Mouse (Mus musculus) lung, embryonic 15.5 days (tissue): ENCODE data around the gene Nprl2. TPM values are rescaled to one million over a fixed set of nuclear protein-coding genes. Genes with fewer than 3 reads are reported as not detected.
A peak's percentile ranks its signal among the peaks of the same experiment; 100 is the strongest.

Experiments used
- ATAC-seq: fragments of 200-750 bp; cut with Nextera tagmentation; 2 replicates; pipeline ENCODE4 v1.8.0; 2017; ENCODE audit warnings: moderate number of reproducible peaks, borderline replicate concordance; ENCODE audit not compliant: low FRiP score, low TSS enrichment; ENCODE audit errors: extremely low read depth
- H3K27ac ChIP-seq: fragments of 300-500 bp; sonication (generic); 2 replicates; pipeline ENCODE4 v1.5.1; 2015; ENCODE audit warnings: moderate library complexity, mild to moderate bottlenecking, inconsistent platforms
- H3K27me3 ChIP-seq: fragments of 300-500 bp; sonication (generic); 2 replicates; pipeline ENCODE4 v1.6.1; 2015; ENCODE audit warnings: inconsistent platforms
- H3K36me3 ChIP-seq: fragments of 300-500 bp; sonication (generic); 2 replicates; pipeline ENCODE4 v1.6.1; 2015; ENCODE audit warnings: inconsistent platforms
- H3K4me1 ChIP-seq: fragments of 300-500 bp; sonication (generic); 2 replicates; pipeline ENCODE4 v1.6.1; 2015; ENCODE audit warnings: inconsistent platforms
- H3K4me2 ChIP-seq: fragments of 300-500 bp; sonication (generic); 2 replicates; pipeline ENCODE4 v1.6.1; 2015; ENCODE audit warnings: inconsistent platforms, mild to moderate bottlenecking, moderate library complexity
- H3K4me3 ChIP-seq: fragments of 300-500 bp; sonication (generic); 2 replicates; pipeline ENCODE4 v1.5.1; 2015; ENCODE audit warnings: mild to moderate bottlenecking, inconsistent platforms
- H3K9ac ChIP-seq: fragments of 300-500 bp; sonication (generic); 2 replicates; pipeline ENCODE4 v1.6.1; 2015; ENCODE audit warnings: inconsistent platforms
- H3K9me3 ChIP-seq: fragments of 300-500 bp; sonication (generic); 2 replicates; pipeline ENCODE4 v1.6.1; 2016; ENCODE audit warnings: inconsistent platforms
- WGBS: fragments of 180-500 bp; shearing (Covaris S2); methylation state at CpG from one replicate; pipeline ENCODE4 v1.1.7; 2015; 5-methylcytosine and 5-hydroxymethylcytosine counted together
- polyA plus RNA-seq: library from polyadenylated mRNA; unstranded; fragments of >200 nt; fragmentation: Nextera tagmentation; extraction: Ambion mirVana; gene quantifications from 2 replicates; pipeline ENCODE4 v1.2.1, GENCODE M21; 2015

The Nprl2 gene
- polyA plus RNA-seq, 1 experiment from 2014 or later: 42.2 TPM

GRCm38 (mm10) chr9:107539940-107540339 is 2.1 kb upstream of the Nprl2 start:
- ATAC-seq: no peak
- WGBS: 91% methylated on average over 8 of the region's 8 CpGs
- no peaks in the 10 kb centered on the region for H3K27me3 ChIP-seq
- no peak overlapping the region for H3K4me2 ChIP-seq
- H3K4me1 ChIP-seq: peaks cover 42% of the 10 kb centered on the region
- no peaks in the 10 kb centered on the region for H3K9me3 ChIP-seq
- H3K27ac ChIP-seq: no peak overlapping the region
- no peak overlapping the region for H3K4me3 ChIP-seq
- H3K36me3 ChIP-seq: peaks cover 34% of the 10 kb centered on the region
- no peak overlapping the region for H3K9ac ChIP-seq

GRCm38 (mm10) chr9:107540420-107540819 is 1.6 kb upstream of the Nprl2 start:
- Histone ChIP-seq H3K4me3 (0 out of 2 replicates have a peak overlapping the region, but pooled peaks have one; percentile 83), H3K4me2 (peak overlapping the region; percentile 84; the same call in 1 of the 2 replicates)

GRCm38 (mm10) chr9:107541005-107541404 is 1.0 kb upstream of the Nprl2 start:
- Histone ChIP-seq H3K4me3 (peak overlapping the region; percentile 83), H3K4me2 (peak overlapping the region; percentile 84), H3K9ac (0 out of 2 replicates have a peak overlapping the region, but pooled peaks have one; percentile 52), H3K4me1 (peaks cover 31% of the 10 kb centered on the region), H3K9me3 (no peaks in the 10 kb centered on the region), H3K36me3 (peaks cover 37% of the 10 kb centered on the region), H3K27ac (no peak overlapping the region), H3K27me3 (no peaks in the 10 kb centered on the region)
- no peak for ATAC-seq
- 21% methylated on average over 10 of the region's 10 CpGs for WGBS

More at GRCm38 (mm10) chr9:107540420-107540819, 1.6 kb upstream of the Nprl2 start:
- Histone ChIP-seq H3K36me3 (peaks cover 37% of the 10 kb centered on the region), H3K4me1 (peaks cover 37% of the 10 kb centered on the region), H3K27ac (no peak overlapping the region), H3K9me3 (no peaks in the 10 kb centered on the region), H3K9ac (no peak overlapping the region), H3K27me3 (no peaks in the 10 kb centered on the region)
- WGBS: 61% methylated on average over 4 of the region's 4 CpGs
- no peak for ATAC-seq

GRCm38 (mm10) chr9:107542352-107542686 is 293 bp downstream of the Nprl2 start:
- WGBS: 1% methylated on average over 11 of the region's 11 CpGs
- Histone ChIP-seq H3K4me1 (peaks cover 29% of the 10 kb centered on the region), H3K4me2 (peak overlapping the region; percentile 84), H3K27me3 (no peaks in the 10 kb centered on the region), H3K9ac (peak overlapping the region; percentile 61), H3K9me3 (no peaks in the 10 kb centered on the region), H3K27ac (no peak overlapping the region; the same call in 1 of the 2 replicates), H3K36me3 (peaks cover 35% of the 10 kb centered on the region), H3K4me3 (peak overlapping the region; percentile 83)
- ATAC-seq: peak; percentile 2; the same call in 1 of the 2 replicates

GRCm38 (mm10) chr9:107542721-107543120 is 695 bp downstream of the Nprl2 start:
- no peak for ATAC-seq
- peak overlapping the region; percentile 83 for H3K4me3 ChIP-seq
- peak overlapping the region; percentile 61 for H3K9ac ChIP-seq
- no peak overlapping the region for H3K27ac ChIP-seq
- H3K36me3 ChIP-seq: peaks cover 32% of the 10 kb centered on the region
- WGBS: 24% methylated on average over 8 of the region's 8 CpGs
- H3K27me3 ChIP-seq: no peaks in the 10 kb centered on the region
- H3K9me3 ChIP-seq: no peaks in the 10 kb centered on the region
- peaks cover 33% of the 10 kb centered on the region for H3K4me1 ChIP-seq
- peak overlapping the region; percentile 84 for H3K4me2 ChIP-seq

GRCm38 (mm10) chr9:107543299-107543698 is 1.3 kb downstream of the Nprl2 start:
- 83% methylated on average over 11 of the region's 11 CpGs for WGBS
- Histone ChIP-seq H3K4me1 (peaks cover 34% of the 10 kb centered on the region), H3K36me3 (peaks cover 26% of the 10 kb centered on the region), H3K9ac (no peak overlapping the region), H3K27me3 (no peaks in the 10 kb centered on the region), H3K9me3 (no peaks in the 10 kb centered on the region), H3K27ac (no peak overlapping the region), H3K4me3 (no peak overlapping the region), H3K4me2 (no peak overlapping the region)
- no peak for ATAC-seq

GRCm38 (mm10) chr9:107544196-107544700 is 2.2 kb downstream of the Nprl2 start:
- Histone ChIP-seq H3K27me3 (no peaks in the 10 kb centered on the region), H3K4me2 (no peak overlapping the region), H3K4me1 (peaks cover 34% of the 10 kb centered on the region), H3K27ac (no peak overlapping the region), H3K9me3 (no peaks in the 10 kb centered on the region), H3K9ac (no peak overlapping the region), H3K36me3 (peaks cover 16% of the 10 kb centered on the region), H3K4me3 (no peak overlapping the region)
- ATAC-seq: no peak
- WGBS: 93% methylated on average over 17 of the region's 17 CpGs

GRCm38 (mm10) chr9:107544729-107545128 is 2.7 kb downstream of the Nprl2 start:
- no peak overlapping the region for H3K4me2 ChIP-seq
- no peaks in the 10 kb centered on the region for H3K27me3 ChIP-seq
- no peak for ATAC-seq
- H3K9ac ChIP-seq: no peak overlapping the region
- H3K4me1 ChIP-seq: peaks cover 34% of the 10 kb centered on the region
- H3K27ac ChIP-seq: no peak overlapping the region
- no peak overlapping the region for H3K4me3 ChIP-seq
- 90% methylated on average over 12 of the region's 12 CpGs for WGBS
- no peaks in the 10 kb centered on the region for H3K9me3 ChIP-seq
- peaks cover 12% of the 10 kb centered on the region; the same call in 1 of the 2 replicates for H3K36me3 ChIP-seq

- Histone ChIP-seq H3K9ac (no peak overlapping the region), H3K4me2 (no peak overlapping the region), H3K4me3 (no peak overlapping the region), H3K9me3 (no peaks in the 10 kb centered on the region), H3K36me3 (peaks cover 9% of the 10 kb centered on the region; the same call in 1 of the 2 replicates), H3K27me3 (no peaks in the 10 kb centered on the region), H3K27ac (no peak overlapping the region), H3K4me1 (peaks cover 37% of the 10 kb centered on the region)
- no peak for ATAC-seq
- WGBS: 85% methylated on average over 10 of the region's 10 CpGs
Observed at GRCm38 (mm10) chr9:107545199-107545598, 3.2 kb downstream of the Nprl2 start.

- no peak overlapping the region for H3K4me2 ChIP-seq
- no peak overlapping the region for H3K4me3 ChIP-seq
- no peaks in the 10 kb centered on the region for H3K27me3 ChIP-seq
- H3K9me3 ChIP-seq: no peaks in the 10 kb centered on the region
- H3K9ac ChIP-seq: no peak overlapping the region
- H3K36me3 ChIP-seq: peaks cover 9% of the 10 kb centered on the region; the same call in 1 of the 2 replicates
- WGBS: 12% methylated on average over 3 of the region's 3 CpGs
- no peak overlapping the region for H3K27ac ChIP-seq
- ATAC-seq: no peak
- H3K4me1 ChIP-seq: peaks cover 41% of the 10 kb centered on the region
Observed at GRCm38 (mm10) chr9:107545602-107546001, 3.6 kb downstream of the Nprl2 start.

- 1% methylated on average over 20 of the region's 20 CpGs for WGBS
- peaks cover 44% of the 10 kb centered on the region for H3K4me1 ChIP-seq
- no peak within 1 kb of the TSS for H3K9ac ChIP-seq
- no peak within 1 kb of the TSS; the same call in 1 of the 2 replicates for H3K27ac ChIP-seq
- peak within 1 kb of the TSS; percentile 19 for H3K4me3 ChIP-seq
- ATAC-seq: peak; percentile 41; the same call in 1 of the 2 replicates
- no peaks in the 10 kb centered on the region for H3K27me3 ChIP-seq
- H3K9me3 ChIP-seq: no peaks in the 10 kb centered on the region
- H3K4me2 ChIP-seq: peak within 1 kb of the TSS; percentile 44
- H3K36me3 ChIP-seq: peaks cover 9% of the 10 kb centered on the region; the same call in 1 of the 2 replicates
Observed at GRCm38 (mm10) chr9:107547026-107547425, 5.0 kb downstream of the Nprl2 start, which contains the start of gene Zmynd10. TSS of gene Zmynd10 (plus strand) at chr9:107547298.

- 72% methylated on average over 5 of the region's 5 CpGs for WGBS
- Histone ChIP-seq H3K4me3 (no peak overlapping the region), H3K9ac (no peak overlapping the region), H3K27me3 (no peaks in the 10 kb centered on the region), H3K9me3 (no peaks in the 10 kb centered on the region), H3K4me1 (peaks cover 46% of the 10 kb centered on the region), H3K27ac (no peak overlapping the region), H3K36me3 (peaks cover 9% of the 10 kb centered on the region; the same call in 1 of the 2 replicates), H3K4me2 (no peak overlapping the region)
- ATAC-seq: no peak
Observed at GRCm38 (mm10) chr9:107547957-107548356, 5.9 kb downstream of the Nprl2 start.
